Mouse (Mus musculus) adrenal gland, postnatal 4 days (tissue): ENCODE data around the gene Myod1. TPM values are rescaled to one million over a fixed set of nuclear protein-coding genes. Genes with fewer than 3 reads are reported as not detected.

Experiments used
- DNase-seq, 2 experiments: peaks; one replicate each; pipeline ENCODE4 v3.0.0; 2021 to 2022; ENCODE audit warnings: low spot score in 2 of 2, mixed read lengths in 2 of 2
- total RNA-seq, 2 experiments: library from RNA; stranded (reverse); gene quantifications; 2 replicates each; pipeline ENCODE4 v1.2.3; 2021

Myod1 gene
- total RNA-seq, 2 experiments from 2014 or later: 0.48 to 1.6 TPM

DNA sequence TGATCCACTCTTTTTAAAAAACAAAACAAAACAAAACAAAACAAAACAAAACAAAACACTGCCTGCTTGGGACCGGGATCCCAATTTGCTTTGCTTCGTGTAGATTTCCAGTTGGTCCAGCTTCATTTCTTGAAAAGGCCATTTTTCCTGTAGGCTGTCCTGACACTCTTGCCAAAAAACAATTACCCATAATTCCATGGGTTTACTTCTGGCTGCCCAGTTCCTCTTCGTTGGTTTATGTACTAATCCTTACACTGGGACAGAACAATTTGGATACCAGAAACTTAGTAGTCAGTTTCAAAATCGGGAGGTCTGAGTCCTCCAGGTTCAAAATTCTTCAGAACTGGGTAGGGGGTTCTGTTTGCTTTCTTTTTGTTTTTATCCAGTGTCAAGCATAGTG lies 14.0 kb downstream of the Myod1 start:
- DNase-seq: no peak

DNA sequence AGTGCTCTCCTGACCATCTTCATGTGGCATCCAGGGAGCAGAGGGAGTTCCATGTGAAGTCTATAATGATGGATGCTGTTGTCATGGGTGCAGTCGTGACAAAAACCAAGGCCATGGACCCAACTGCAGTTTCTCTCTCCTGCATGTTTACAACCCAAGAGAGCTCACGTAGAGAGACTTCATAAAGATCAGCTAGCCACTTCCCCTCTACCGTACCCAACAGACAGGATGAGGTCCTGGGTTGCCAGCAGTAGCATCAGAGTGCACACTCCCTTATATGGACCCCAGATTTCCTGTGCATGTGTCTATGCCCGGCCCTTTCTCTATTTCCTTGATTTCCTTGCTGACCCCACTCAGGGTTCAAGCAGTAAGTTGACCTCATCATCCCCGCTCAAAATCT lies 15.4 kb downstream of the Myod1 start:
- DNase-seq: no peak

DNA sequence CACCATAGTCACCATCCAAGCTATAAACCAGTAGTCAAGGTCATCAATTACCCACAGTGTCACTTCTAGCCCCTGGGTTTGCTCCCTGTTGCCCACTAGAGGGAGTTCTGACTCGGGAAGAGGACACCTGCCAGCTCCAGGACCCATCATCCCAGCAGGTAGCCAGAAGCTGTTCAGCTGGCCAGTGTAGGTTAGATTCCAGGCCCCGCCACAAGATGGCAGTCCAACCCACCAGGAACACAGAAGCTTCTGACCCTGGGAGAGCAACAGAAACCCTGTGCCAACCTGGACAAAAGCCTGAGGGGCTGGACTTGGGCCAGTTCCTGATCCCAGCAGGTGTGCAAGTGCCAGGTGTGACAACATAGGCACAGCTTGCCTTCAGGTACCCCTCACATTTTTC lies 16.8 kb downstream of the Myod1 start:
- peak; percentile 41 to 63 for DNase-seq

DNA sequence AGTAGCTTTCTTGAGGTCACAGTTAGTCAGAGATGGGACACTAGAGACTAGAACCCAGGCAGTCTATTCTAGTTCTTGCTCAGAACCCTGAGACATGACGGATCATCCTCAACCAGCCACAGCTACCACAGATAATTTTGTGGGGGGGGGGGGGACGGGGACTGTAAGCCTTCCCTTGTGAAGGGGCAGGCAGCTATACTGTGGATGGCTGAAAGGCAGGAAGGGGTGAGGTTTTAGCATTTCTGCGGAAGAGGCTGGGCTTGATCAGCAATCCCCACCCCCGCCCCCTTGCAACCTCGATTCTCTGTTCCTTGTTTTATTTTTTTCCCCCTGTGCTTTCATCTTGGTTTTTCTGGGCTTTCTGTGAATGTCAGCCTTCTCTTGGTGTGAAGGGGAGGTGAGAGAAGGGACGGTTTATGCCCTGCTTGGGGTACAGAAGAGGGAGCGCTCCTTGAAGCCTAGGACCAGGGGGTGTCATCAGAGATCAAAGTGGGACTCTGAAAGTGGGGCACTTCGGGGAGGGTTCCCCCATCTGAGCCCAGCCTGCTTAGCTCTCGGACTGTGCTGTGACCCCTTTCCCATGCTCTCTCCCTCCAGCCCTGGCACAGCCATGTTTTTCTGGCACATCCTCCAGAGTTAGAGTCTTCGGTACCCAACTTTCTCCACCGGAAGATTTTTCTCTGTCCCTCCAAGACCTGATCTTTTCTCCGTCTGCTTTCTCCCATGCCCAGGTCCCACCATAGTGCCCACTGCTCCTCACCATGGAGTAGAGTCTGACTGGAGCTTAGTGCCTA lies 17.6 kb downstream of the Myod1 start:
- no peak for DNase-seq

DNA sequence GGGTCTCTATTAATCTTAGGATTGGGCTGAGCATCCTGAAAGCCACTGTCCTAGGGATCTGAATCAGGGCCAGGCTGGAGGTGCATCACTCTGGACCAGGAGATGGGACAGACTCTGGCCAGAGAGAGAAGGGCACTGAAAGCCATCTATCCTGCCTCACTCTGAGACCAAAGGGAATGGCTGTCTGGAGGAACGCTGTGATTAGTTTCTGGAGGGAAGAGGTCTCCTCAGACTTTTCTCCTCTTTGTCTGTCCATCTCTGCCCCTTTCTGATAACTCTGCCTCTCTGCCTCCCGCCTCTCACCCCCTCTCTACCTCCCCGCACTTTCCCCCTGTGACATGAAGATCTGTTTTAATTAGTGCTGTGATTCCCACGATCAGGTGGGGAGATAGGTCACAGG lies 18.7 kb downstream of the Myod1 start:
- no peak for DNase-seq

DNA sequence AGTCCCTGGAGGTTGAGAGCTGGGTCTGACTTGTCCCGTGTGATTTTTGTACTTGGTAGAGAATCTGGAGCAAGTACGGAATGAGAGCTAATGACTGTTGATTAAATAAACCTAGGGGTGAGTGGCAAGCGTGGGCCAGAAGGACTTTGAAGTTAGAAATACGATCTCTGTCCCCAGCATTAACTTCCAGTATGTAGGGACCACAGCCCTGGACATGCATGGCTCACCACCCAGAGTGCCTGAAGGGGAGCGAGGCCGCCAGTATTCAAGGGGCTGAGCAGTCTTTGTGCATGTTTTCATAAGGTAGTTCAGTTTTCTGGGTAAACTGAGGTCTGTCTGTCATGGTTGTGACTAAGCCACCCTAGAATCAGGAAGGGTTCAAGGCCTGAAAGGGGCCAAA lies 19.3 kb downstream of the Myod1 start:
- DNase-seq: no peak

DNA sequence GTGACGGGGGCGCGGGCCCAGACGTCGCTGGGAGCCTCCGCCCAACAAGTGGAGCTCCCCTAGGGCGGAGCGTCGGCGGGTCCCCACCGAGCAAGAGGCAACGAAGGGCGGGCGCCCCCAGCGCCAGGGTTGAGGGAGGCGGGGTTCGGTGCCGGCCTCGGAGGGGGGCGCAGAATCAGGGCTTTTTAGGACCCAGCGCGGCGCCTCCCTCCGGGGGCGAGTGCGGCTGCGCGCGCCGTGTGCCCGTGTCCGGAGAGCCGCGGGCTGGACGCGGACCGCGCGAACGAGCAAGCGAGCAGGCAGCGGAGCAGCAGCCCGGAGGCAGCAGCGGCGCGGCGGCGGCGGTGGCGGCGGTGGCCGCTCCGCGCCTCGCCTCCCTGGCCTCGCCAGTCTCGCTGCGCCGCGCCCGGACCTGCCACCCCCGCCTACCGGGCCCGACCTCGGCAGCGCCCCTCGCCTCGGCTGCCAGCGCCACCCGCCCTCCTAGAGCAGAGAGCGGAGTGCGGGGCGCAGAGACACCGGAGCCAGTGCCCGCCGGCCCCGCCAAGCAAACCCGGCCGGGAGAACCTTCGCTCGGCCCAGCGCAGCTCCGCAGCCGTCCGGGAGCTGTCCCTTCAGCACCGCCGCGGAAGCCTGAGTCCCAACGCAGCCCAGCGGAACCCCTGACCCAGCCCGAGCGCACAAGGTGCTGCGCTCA lies 20.1 kb downstream of the Myod1 start, which contains the start of gene Kcnc1:
Kcnc1 (plus strand) TSS at position 267 of the 697 bp plus-strand sequence.
- DNase-seq: peak; percentile 64 to 77

DNA sequence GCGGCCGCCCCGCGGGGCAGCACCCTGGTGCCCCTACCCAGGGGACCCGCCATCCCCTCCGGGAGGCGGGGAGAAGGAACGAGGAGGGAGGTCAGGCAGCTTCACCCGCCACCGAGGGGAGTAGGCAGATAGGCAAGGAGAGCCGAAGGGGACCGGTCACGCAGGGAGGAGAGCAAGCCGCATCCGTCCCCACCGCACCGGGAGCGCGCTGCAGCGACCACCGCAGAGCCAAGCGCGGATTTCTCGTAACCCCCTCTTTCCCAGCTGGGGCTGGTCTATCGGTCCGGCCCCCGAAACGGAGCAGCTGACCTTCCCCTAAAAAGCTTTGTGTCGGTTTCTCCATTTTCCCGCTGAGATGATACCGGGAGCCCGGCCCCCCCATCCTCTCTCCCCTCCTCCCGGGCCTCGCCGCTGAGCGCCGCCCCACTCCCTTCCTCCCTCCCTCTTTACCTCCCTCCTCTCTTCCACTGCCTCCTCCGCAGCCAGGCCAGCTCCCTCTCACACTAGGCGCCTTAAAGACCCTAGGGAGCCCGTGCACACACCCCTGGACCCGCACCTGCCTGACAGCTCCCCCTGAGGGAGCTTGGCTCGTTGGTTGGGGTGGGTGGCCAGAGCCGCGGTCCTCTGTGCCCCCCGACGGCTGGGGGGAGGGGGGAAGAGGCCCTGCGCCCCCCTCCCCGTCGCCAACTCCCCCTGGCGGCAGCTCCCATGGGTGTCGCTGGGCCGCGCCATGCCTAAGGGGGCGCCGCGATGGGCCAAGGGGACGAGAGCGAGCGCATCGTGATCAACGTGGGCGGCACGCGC lies 20.9 kb downstream of the Myod1 start:
- no peak for DNase-seq

DNA sequence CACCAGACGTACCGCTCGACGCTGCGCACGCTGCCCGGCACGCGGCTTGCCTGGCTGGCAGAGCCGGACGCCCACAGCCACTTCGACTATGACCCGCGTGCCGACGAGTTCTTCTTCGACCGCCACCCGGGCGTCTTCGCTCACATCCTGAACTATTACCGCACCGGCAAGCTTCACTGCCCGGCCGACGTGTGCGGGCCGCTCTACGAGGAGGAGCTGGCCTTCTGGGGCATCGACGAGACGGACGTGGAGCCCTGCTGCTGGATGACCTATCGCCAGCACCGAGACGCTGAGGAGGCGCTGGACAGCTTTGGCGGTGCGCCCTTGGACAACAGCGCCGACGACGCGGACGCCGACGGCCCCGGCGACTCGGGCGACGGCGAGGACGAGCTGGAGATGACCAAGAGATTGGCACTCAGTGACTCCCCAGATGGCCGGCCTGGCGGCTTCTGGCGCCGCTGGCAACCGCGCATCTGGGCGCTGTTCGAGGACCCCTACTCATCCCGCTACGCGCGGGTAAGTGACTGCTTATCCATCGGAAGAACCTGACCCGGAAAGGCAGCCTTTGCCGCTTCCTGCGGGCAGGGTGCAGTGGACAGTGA lies 21.6 kb downstream of the Myod1 start:
- no peak for DNase-seq

DNA sequence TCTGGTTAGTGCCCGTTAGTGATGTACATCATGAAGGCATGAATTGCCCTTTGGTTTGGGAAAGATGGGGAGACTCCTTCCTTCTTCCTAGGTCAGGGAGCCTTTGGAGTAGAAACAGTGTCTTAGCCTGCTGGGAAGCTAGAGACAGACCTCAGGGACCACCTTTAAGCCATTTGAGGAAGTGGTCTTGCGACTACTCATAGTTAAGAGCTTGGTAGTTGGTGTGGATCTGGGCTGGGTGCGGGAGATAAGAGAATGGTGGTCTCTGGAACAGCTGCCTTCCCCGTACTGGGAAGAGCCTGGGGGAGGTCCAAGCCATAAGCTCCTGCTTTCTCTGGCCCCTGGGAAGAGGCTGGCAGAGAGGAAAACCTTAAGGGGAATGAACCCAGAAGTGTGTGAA lies 22.3 kb downstream of the Myod1 start:
- no peak for DNase-seq

DNA sequence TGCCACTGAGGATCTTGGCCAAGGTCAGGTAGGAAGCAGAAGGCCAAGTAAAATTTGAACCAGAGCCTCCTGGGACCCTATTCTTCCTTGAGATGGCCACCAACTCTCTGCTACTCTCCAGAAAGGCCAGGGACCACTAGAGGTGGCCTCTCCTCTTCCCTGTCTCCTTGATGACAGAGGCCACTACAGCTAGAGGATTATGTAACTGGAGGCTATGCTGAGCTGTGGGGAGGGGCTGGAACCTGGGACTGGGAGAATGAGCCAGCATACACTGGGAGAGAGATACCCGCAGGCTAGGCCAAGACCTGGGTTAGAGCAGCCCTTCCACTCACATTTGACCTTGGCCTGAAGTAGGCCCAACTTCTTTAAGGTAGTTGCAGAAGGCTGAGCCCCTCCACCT lies 23.4 kb downstream of the Myod1 start:
- DNase-seq: no peak

DNA sequence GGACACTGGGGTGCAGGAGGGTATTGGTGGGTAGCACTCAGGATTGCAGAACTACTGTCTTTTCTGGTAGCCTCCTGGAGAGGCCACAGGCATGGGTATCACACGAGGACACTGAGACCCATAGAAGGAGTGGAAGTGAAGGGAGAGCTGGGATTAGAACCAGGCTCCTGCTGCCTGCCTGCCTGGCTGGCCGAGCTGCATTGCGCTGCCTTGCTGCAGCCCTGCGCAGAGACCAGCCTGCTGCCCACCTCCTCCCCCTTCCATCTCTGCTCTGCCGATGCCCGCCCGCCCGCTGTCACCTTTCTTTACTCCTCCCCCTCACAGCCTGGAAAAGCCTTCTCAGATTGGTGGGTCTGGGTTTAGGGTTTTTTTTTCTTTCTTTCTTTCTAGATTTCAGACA lies 24.1 kb downstream of the Myod1 start:
- DNase-seq: no peak

DNA sequence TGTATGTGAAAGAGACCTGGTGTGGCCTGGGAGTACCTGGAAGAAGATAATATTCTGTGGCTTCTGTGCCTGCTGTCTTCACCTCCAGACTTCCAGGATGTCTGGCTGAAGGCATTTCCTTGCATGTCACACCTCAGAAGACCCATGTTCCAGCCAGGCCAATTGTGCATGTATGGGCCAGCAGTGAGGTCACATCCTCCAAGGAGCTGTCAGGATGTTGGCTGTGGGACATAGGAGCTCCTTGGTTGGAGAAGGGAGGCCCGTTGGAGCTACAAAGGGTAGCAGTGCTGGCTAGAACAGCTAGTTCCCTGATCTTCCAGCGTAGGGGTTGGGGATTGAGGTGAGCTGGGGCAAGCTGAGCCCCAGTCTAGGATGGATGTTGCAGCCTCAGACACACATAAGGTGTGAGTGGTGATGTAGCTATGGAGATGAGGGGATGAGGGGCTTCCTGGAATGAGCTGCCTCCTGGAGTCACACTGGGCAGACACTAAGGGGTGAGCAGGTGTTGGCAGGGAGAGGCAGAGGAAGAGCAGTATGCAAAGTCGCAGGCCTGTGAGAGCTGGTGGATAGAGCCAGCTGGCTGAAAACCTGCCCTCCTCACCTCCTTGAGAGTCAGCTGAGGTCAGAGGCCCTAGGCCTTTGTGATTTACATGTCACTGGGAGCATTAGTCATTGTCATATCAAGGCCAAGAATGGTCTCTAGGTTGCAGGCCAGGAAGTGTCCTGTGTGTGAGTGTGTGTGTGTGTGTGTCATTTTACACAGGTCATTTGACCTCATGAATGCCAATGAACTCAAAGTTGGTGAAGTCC lies 25.3 kb downstream of the Myod1 start:
- no peak for DNase-seq

DNA sequence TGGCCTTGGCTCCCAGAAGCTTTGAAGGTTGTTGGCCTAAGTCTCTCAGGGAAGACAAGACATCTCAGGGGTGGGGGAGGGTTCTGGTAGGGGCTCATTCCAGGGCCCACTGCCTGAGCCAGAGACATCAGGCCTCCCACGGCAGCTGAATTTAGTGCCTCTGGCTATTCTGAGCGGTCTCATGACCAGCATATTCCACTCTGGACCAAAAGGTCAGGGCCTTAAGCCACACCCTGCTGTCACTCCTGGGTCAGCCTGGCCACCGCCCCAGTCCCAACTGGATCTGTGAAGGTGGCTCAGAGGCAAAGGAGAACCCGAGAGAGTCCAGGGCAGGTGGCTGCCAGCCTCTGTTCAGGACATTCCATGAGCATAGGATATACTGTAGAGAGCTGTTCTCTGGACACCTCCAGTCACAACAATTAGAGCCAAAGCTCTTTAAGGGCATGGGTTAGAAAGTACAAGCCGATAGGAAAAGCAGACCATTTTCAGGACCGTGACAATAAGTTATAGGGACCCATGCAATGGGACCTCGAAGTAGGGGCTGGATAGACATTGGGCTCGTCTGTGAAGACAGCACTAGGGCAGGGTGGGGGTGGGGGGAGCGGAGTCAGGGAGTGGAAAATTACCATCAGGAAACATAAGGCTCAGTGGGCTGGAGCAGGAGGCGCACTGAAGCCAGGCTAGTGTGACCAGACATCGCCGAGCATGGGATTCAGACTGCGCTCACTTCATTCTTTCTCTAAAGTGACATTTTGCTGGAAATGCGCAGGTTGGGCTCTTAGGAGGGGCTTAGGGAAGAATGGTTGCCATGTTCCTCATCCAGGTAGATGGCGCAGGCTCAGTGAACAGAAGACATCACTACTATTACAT lies 27.6 kb downstream of the Myod1 start:
- no peak for DNase-seq

DNA sequence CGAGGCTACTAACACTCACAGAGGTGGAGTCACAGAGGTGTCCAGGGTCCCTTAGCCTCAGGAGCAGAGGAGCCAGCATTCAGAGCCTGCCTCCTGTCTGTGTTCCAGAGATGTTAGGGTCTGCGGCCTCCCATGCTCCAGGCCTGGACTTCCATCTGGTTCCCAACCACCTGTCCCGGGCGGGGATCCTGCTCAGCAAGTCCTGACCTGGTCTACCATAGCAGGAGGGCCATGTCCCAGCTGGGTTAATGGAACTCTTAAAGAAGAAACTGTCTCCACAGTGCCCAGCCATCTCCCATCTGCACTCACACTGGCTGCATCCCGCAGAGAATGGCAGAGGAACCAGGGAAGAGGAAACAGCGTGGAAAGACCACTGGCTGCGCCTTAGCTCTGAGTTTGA lies 28.5 kb downstream of the Myod1 start:
- DNase-seq: no peak

DNA sequence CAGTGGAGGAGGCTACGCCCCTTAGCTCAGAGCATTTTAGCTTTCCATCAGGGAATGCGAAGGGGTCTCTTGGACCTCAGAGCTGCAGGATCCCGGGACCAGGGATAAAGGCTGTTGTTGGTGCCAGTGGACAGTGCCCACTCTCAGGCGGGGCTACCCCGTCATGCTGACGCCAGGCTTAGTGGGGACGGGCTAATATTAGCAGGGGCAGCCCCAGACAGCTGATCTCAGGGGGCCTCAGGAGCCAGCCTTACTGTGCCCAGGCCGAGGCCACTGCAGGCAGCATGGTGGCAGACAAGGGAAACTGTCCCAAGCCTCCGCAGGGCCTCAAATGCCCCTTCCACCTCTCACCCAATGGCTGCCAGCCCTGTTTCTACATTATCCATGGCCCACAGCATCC lies 32.3 kb downstream of the Myod1 start:
- no peak for DNase-seq

DNA sequence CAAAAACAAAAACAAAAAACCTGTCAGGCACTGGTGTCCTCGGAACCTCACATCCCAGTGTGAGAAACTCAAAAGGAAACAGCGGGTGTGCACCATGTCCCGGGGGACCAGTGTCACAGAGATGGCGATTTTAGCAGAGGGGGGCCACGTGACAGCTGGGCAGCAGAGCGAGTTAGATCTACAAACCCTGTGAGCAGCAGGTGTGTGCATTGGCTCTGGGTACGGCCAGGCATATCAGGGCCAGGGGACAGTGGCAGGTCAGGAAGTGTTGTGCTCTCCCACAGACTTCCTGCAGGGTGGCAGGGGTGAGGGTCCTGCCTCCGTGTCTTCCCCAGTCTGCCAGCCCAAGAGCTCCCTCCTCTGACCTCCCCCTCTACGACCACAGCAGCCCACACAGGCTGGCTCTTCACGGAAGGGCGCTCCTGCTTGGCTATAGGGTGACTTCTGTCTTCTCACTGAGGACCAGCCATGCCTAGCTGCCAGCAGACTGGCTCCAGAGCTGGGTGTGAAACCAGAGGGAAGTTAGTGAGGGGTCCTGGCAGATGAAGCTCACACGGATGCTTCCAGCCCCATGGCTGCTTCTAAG lies 33.0 kb downstream of the Myod1 start:
- DNase-seq: no peak

DNA sequence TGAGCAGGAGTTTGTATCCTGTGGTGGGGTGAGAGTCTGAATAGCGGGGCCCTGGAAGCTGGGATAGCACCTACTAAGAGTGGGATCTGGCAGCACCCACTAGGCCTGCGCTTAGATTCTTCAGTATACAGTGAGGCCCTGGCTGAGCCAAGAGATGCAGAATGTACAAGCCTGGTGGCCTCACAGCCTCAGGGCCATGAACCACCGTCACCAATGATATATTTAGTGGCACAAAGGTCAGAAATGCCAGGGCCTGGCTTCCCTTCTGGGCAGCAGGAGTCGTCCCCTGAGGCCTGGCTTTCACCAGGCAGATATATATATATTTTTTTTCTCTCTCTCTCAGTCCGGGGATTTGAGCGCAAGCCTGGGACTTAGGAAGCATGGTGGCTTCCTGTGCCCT lies 34.5 kb downstream of the Myod1 start:
- no peak for DNase-seq

DNA sequence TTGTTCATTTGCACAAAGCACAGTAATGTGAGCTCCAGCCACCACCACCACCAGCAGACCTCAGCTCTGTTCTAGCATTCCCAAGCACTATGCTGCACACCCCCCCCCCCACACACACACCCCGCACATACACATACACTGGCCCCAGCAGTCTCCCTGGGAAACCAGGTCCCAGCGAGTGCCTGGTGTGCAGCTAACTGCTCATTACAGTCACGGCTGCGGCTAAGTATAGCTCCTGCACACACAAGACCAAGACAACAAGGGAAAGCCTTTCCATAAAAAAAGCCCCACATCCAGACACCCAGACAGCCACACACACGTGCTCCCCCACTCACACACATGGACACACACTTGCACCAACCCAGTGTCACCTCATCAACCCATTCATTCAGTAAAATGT lies 36.5 kb downstream of the Myod1 start:
- no peak for DNase-seq
